Mouse (Mus musculus): ENCODE measurements around the gene Gnb1.

DNA sequence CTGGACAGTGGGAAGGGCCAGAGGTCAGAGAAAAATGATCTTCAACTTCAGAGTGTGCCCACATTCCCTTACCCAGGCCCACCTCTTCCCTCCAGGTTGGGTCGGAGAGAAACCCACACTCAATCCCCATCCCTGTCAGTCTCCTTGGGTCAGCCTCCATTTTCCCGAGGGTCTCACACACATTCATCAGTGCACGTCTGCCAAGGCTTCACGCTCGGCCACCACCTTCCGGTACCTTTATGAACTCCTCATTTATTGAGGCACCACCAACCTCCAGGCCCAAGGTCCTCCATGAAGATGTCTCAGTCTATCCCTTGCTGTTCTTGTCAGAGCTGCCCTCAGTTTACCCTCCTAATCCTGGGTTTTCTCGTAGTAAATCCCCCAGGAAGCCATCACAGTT lies 20.2 kb upstream of the Gnb1 start:
- TF ChIP-seq CTCF (IDR thresholded peaks at IDR 0.05) (no peak), POLR2A (IDR thresholded peaks at IDR 0.05; ENCODE audit: insufficient read depth, low read depth, low read length) (no peak), EP300 (IDR thresholded peaks at IDR 0.05; ENCODE audit: insufficient read depth, low read depth, low read length) (no peak)

Measured in heart, adult 2 months (tissue).